Mouse (Mus musculus) kidney, adult 2 months (tissue): ENCODE measurements around the gene Osbpl2. TPM values are rescaled to one million over a fixed set of nuclear protein-coding genes. Genes with fewer than 3 reads are reported as not detected.

Experiments
- DNase-seq: peaks from one replicate; pipeline ENCODE4 v3.0.0; 2021
- H3K27ac ChIP-seq: fragments of 200-500 bp; 2 replicates; pipeline ENCODE4 v1.5.1; 2012; ENCODE audit warnings: low read depth, low read length, control low read depth, inconsistent platforms; ENCODE audit not compliant: insufficient read depth
- H3K27me3 ChIP-seq: fragments of 200-500 bp; replicated peaks from 2 replicates; pipeline ENCODE4 v1.6.1; 2012; ENCODE audit warnings: mild to moderate bottlenecking, moderate library complexity, low read length, inconsistent platforms; ENCODE audit not compliant: control insufficient read depth, insufficient read depth
- H3K36me3 ChIP-seq: fragments of 200-500 bp; 2 replicates; pipeline ENCODE4 v1.6.1; 2012; ENCODE audit warnings: mild to moderate bottlenecking, moderate library complexity, low read length, inconsistent platforms; ENCODE audit not compliant: control insufficient read depth, insufficient read depth
- H3K4me1 ChIP-seq: fragments of 200-500 bp; 2 replicates; pipeline ENCODE4 v1.6.1; 2011; ENCODE audit warnings: low read length; ENCODE audit not compliant: control insufficient read depth, insufficient read depth
- H3K4me3 ChIP-seq: fragments of 200-500 bp; 2 replicates; pipeline ENCODE4 v1.5.1; 2011; ENCODE audit warnings: mild to moderate bottlenecking, low read depth, low read length, control low read depth; ENCODE audit not compliant: insufficient read depth
- CTCF ChIP-seq: fragments of 200-500 bp; conservative IDR thresholded peaks from 2 replicates; pipeline ENCODE4 v1.5.1; 2011; ENCODE audit warnings: low read depth, mild to moderate bottlenecking, control low read depth, low read length, moderate library complexity, mixed read lengths; ENCODE audit not compliant: insufficient read depth, insufficient read length
- POLR2A ChIP-seq: fragments of 200-500 bp; IDR thresholded peaks from one replicate; pipeline ENCODE4 v1.6.1; 2011; ENCODE audit warnings: low read depth, low read length, control low read depth
- WGBS: fragments of 180-500 bp; shearing (Covaris S2); methylation state at CpG from one replicate; pipeline ENCODE4 v1.1.7; 2018; 5-methylcytosine and 5-hydroxymethylcytosine counted together
- polyA plus RNA-seq: library from polyadenylated mRNA; depleted of rRNA; stranded (reverse); fragments of >200 nt; gene quantifications from 2 replicates; pipeline ENCODE4 v1.2.3, GENCODE M21; 2012

The Osbpl2 gene
- polyA plus RNA-seq, 1 experiment: 30.3 TPM

- no peaks in the 10 kb centered on the region for H3K27me3 ChIP-seq
- H3K27ac ChIP-seq: no peak overlapping the region
- TF ChIP-seq POLR2A: no peak
- TF ChIP-seq CTCF: no peak
- DNase-seq: no peak
- H3K36me3 ChIP-seq: no peaks in the 10 kb centered on the region
- no peaks in the 10 kb centered on the region for H3K4me1 ChIP-seq
- WGBS: 81% methylated on average over 8 of the region's 8 CpGs
- H3K4me3 ChIP-seq: no peak overlapping the region
These were observed 38.4 kb upstream of the Osbpl2 start for GRCm38 (mm10) chr2:180080680-180081079.

GRCm38 (mm10) chr2:180083063-180083462, 36.0 kb upstream of the Osbpl2 start:
- Histone ChIP-seq H3K4me1 (no peaks in the 10 kb centered on the region), H3K27me3 (no peaks in the 10 kb centered on the region), H3K4me3 (no peak overlapping the region), H3K36me3 (no peaks in the 10 kb centered on the region), H3K27ac (no peak overlapping the region)
- 88% methylated on average over 10 of the region's 10 CpGs for WGBS
- TF ChIP-seq POLR2A (no peak), CTCF (no peak)
- no peak for DNase-seq

- H3K36me3 ChIP-seq: no peaks in the 10 kb centered on the region
- no peak for DNase-seq
- no peak overlapping the region for H3K4me3 ChIP-seq
- no peaks in the 10 kb centered on the region for H3K27me3 ChIP-seq
- TF ChIP-seq CTCF (no peak), POLR2A (no peak)
- 56% methylated on average over 3 of the region's 3 CpGs for WGBS
- H3K27ac ChIP-seq: no peak overlapping the region
- no peaks in the 10 kb centered on the region for H3K4me1 ChIP-seq
These were observed 34.5 kb upstream of the Osbpl2 start for GRCm38 (mm10) chr2:180084565-180084964.

DNA sequence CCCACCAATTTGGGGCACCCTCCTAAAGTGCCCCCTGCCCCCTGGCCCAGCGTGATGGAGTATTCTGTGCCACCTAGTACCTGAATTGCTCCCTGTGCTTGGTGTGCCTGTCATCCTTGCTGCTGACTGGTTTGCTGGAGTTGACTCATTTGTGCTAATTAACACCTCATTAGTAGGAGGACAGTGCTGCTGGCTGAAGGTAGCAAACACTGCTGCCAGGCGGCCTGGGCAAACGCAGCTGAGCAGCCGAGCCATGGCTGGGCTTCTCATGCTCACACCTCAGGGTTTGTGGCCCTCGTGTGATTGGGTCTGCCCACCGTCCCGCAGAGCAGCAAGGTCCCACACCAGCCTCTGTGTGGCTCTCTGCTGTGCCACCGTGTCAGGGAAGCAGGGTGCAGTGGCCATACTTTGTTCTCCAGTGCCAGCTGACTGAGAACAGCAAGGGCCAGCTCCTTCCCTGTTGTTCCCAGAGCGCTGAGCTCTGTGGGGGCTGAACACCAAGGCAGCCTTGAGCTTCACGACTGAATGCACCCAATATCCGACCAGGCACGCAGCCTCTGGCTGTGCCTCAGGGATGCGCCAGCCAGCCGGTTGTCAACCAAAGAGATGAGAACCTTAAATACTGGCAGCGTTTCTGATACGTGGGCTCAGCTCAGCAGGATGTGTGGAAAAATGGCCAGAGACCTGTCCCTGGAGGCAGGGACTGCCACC, 33.0 kb upstream of the Osbpl2 start:
- Histone ChIP-seq H3K27me3 (no peaks in the 10 kb centered on the region), H3K4me1 (no peaks in the 10 kb centered on the region), H3K36me3 (no peaks in the 10 kb centered on the region), H3K4me3 (no peak overlapping the region), H3K27ac (no peak overlapping the region)
- DNase-seq: no peak
- 58% methylated on average over 16 of the region's 16 CpGs for WGBS
- TF ChIP-seq POLR2A (no peak), CTCF (no peak)

DNA sequence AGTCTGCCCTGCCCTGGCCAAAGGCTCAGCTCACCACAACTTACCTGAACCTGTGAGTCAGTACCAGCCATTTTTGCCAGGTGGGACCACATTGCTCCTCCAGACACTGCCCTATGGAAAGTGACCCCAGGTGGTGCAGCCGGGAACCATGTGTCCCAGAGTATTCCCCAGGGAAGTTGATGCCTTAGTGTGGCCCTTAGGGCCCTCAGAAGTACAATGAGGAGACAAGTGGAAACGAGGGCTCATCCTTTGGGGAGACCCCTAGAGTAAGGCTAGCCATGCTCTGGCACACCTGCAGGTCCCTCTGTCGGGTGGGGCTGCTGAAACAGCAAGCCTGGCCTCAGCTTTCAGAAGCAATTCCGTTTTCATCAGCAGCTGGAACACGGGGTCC, 32.5 kb upstream of the Osbpl2 start:
- no peaks in the 10 kb centered on the region for H3K36me3 ChIP-seq
- TF ChIP-seq CTCF: no peak
- TF ChIP-seq POLR2A: no peak
- no peaks in the 10 kb centered on the region for H3K4me1 ChIP-seq
- no peak overlapping the region for H3K27ac ChIP-seq
- no peak for DNase-seq
- no peaks in the 10 kb centered on the region for H3K27me3 ChIP-seq
- 74% methylated on average over 5 of the region's 5 CpGs for WGBS
- no peak overlapping the region for H3K4me3 ChIP-seq

DNA sequence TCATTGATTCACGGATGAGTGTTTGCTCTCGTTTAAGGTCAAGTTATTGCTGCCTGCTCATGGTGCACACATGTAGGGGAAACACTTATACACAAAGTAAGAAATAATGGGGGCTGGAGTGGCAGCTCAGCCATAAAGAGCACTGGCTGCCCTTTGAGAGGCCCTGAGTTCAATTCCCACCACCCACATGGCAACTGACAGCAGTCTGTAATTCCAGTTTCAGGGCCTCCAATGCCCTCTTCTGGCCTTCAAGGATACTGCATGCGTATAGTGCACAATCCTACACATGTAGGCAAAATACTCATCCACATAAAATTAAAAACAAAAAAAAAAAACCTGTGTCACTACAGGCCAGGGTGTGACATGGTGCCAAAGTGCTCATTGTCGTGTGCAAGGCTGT, 31.6 kb upstream of the Osbpl2 start:
- no peaks in the 10 kb centered on the region for H3K36me3 ChIP-seq
- DNase-seq: no peak
- WGBS: 85% methylated on average over 4 of the region's 4 CpGs
- H3K4me3 ChIP-seq: no peak overlapping the region
- no peaks in the 10 kb centered on the region for H3K27me3 ChIP-seq
- H3K27ac ChIP-seq: no peak overlapping the region
- no peaks in the 10 kb centered on the region for H3K4me1 ChIP-seq
- TF ChIP-seq CTCF: 0 out of 2 replicates have a peak, but pooled peaks have one; percentile 3
- no peak for TF ChIP-seq POLR2A

DNA sequence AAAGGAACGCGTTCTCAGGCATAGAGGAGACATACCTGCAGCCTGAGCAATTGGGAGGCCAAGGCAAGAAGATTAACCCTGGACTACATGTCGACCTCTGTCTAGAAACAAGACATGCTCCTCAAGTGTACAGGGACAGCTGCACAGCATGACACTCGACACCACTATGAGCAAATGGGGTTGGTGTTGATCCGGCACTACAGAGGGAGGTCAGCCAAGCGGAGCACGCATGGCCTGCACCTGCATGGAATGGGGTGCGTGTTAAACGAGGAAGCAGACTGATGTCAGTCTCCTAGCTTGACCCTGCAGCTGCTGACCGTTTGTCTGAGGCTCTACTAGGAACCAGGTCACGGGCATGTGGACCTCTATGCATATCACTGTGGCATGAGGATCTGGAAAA, 28.8 kb upstream of the Osbpl2 start:
- no peak overlapping the region for H3K27ac ChIP-seq
- 43% methylated on average over 11 of the region's 11 CpGs for WGBS
- no peaks in the 10 kb centered on the region for H3K27me3 ChIP-seq
- DNase-seq: no peak
- H3K4me3 ChIP-seq: no peak overlapping the region
- no peak for TF ChIP-seq CTCF
- no peak for TF ChIP-seq POLR2A
- H3K4me1 ChIP-seq: no peaks in the 10 kb centered on the region
- H3K36me3 ChIP-seq: no peaks in the 10 kb centered on the region
